ENCODE assay signal across 27 mouse cellular contexts in genomic region chr6:144972351-144972750, GRCm38 (mm10).
A peak's percentile ranks its signal among the peaks of the same experiment; 100 is the strongest.
DNase-seq lines count a peak whose midpoint lies in the region; ATAC-seq lines count a peak whose summit lies in the region.
"Had no signal": no experiment of that assay in that cellular context is flagged by ENCODE, and none has a peak within 500 bp of the region (broad histone marks: within the 10 kb centered on the region; RNA-seq: fewer than 3 reads in every experiment).

No protein-coding gene starts in this region.

- no peak for ATAC-seq in heart, embryonic 11.5 days (replicated peaks; ENCODE audit: insufficient number of reproducible peaks, low FRiP score, low TSS enrichment)
- ATAC-seq: activated CD4-positive, CD25-positive, alpha-beta regulatory T cell, adult 4 months; CD4-positive, CD25-positive, alpha-beta regulatory T cell, adult 4 months; forebrain, embryonic 14.5 days; forebrain, embryonic 16.5 days; Patski had no signal

- no peak overlapping the region for H3K4me3 ChIP-seq in heart, embryonic 11.5 days (ENCODE audit: low read depth, low read length)
- H3K4me3 ChIP-seq: embryonic facial prominence, embryonic 13.5 days; embryonic facial prominence, embryonic 15.5 days; erythroblast, embryonic 14.5 days; forebrain, embryonic 10.5 days; forebrain, embryonic 12.5 days had no signal

- H3K4me2 ChIP-seq in heart, embryonic 11.5 days: no peak overlapping the region
- H3K4me2 ChIP-seq: embryonic facial prominence, embryonic 13.5 days; embryonic facial prominence, embryonic 15.5 days; forebrain, embryonic 12.5 days had no signal

- no peaks in the 10 kb centered on the region for H3K27me3 ChIP-seq in heart, embryonic 11.5 days (ENCODE audit: control insufficient read depth, insufficient read depth, low read length)
- H3K27me3 ChIP-seq: CH12.LX; embryonic facial prominence, embryonic 13.5 days; embryonic facial prominence, embryonic 15.5 days; forebrain, embryonic 12.5 days; Patski had no signal

- no peak overlapping the region for H3K27ac ChIP-seq in heart, embryonic 11.5 days (ENCODE audit: low read depth, low read length)
- H3K27ac ChIP-seq: embryonic facial prominence, embryonic 13.5 days; embryonic facial prominence, embryonic 15.5 days; forebrain, embryonic 10.5 days; forebrain, embryonic 12.5 days had no signal

- no peak overlapping the region for H3K9ac ChIP-seq in heart, embryonic 11.5 days (ENCODE audit: low read depth, low read length)
- H3K9ac ChIP-seq: embryonic facial prominence, embryonic 13.5 days; embryonic facial prominence, embryonic 15.5 days; forebrain, embryonic 12.5 days had no signal

- DNase-seq in adrenal gland, adult (ENCODE audit: inconsistent age in 2 of 2, low spot score in 1 of 2): peak; percentile 54 to 75
- no peak for DNase-seq in adrenal gland, postnatal 25 days
- DNase-seq in adrenal gland, adult 8-10 months: peak; percentile 37
- DNase-seq in adrenal gland, postnatal 4 days (ENCODE audit: low spot score in 2 of 2): no peak
- peak; percentile 19 for DNase-seq in adrenal gland, postnatal 10 days
- peak; percentile 26 to 30 for DNase-seq in adrenal gland, postnatal 36 days
- DNase-seq: B cell, adult 2 months; cerebellum, adult 11 months; cerebellum, adult 18-20 months; cerebellum, adult 8-10 months; cerebellum, adult 9-11 months; cerebellum, postnatal 14 days; cerebellum, postnatal 36 days; embryo, embryonic 11 days had no signal

- no peaks in the 10 kb centered on the region; the same call in 1 of the 2 replicates for H3K9me3 ChIP-seq in heart, embryonic 11.5 days (replicated peaks; ENCODE audit: control insufficient read depth, low read length)
- H3K9me3 ChIP-seq: embryonic facial prominence, embryonic 13.5 days; embryonic facial prominence, embryonic 15.5 days; forebrain, embryonic 12.5 days had no signal

- no peaks in the 10 kb centered on the region for H3K36me3 ChIP-seq in heart, embryonic 11.5 days (ENCODE audit: control insufficient read depth, insufficient read depth, low read length)
- H3K36me3 ChIP-seq: embryonic facial prominence, embryonic 13.5 days; embryonic facial prominence, embryonic 15.5 days; forebrain, embryonic 10.5 days; forebrain, embryonic 12.5 days; G1E had no signal

- no peaks in the 10 kb centered on the region for H3K4me1 ChIP-seq in heart, embryonic 11.5 days (ENCODE audit: control insufficient read depth, insufficient read depth, low read length)
- H3K4me1 ChIP-seq: embryonic facial prominence, embryonic 13.5 days; embryonic facial prominence, embryonic 15.5 days; forebrain, embryonic 12.5 days had no signal

- WGBS in heart, embryonic 11.5 days (ENCODE audit: insufficient replicate concordance): 77% methylated on average over 8 of the region's 8 CpGs

Comparison
In these comparisons a context has a peak if more than half of its experiments do, and no peak if none do; other contexts are left out.
1. DNase-seq: peak in adrenal gland, adult (2 of 2), adrenal gland, adult 8-10 months (single experiment), adrenal gland, postnatal 10 days (single experiment) and adrenal gland, postnatal 36 days (2 of 2); none in adrenal gland, postnatal 25 days (single experiment) and adrenal gland, postnatal 4 days (0 of 2).